Mouse (Mus musculus): ENCODE measurements around the gene Map2k5. TPM values are rescaled to one million over a fixed set of nuclear protein-coding genes. Genes with fewer than 3 reads are reported as not detected.

The Map2k5 gene
- polyA plus RNA-seq, 2 experiments = 37.1 to 37.5 TPM

- Histone ChIP-seq H3K4me2 (replicated peaks; ENCODE audit: low read depth, low read length, severe bottlenecking) (no peak overlapping the region), H3K36me3 (ENCODE audit: control insufficient read depth, insufficient read depth, low read length) (peaks cover 42% of the 10 kb centered on the region), H3K9ac (ENCODE audit: low read depth, low read length, severe bottlenecking) (no peak overlapping the region), H3K27me3 (ENCODE audit: control insufficient read depth, insufficient read depth, low read length) (no peaks in the 10 kb centered on the region), H3K27ac (replicated peaks; ENCODE audit: low read depth, low read length) (no peak overlapping the region), H3K9me3 (ENCODE audit: control insufficient read depth, low read length) (no peaks in the 10 kb centered on the region), H3K4me3 (replicated peaks; ENCODE audit: low read length) (no peak overlapping the region), H3K4me1 (ENCODE audit: control insufficient read depth, insufficient read depth, low read length) (peaks cover 18% of the 10 kb centered on the region)
- TF ChIP-seq POLR2A (IDR thresholded peaks at IDR 0.05; ENCODE audit: borderline replicate concordance, extremely low read depth, insufficient read depth, insufficient read length) = no peak
- WGBS = 18% methylated on average over 13 of the region's 13 CpGs
- DNase-seq (ENCODE audit: low spot score) (no peak), ATAC-seq (ENCODE audit: low FRiP score, low read depth) (no peak)
Measured at GRCm38 (mm10) chr9:63293781-63294480, 83.8 kb downstream of the Map2k5 start.

- TF ChIP-seq POLR2A (IDR thresholded peaks at IDR 0.05; ENCODE audit: borderline replicate concordance, extremely low read depth, insufficient read depth, insufficient read length) = no peak
- Histone ChIP-seq H3K27me3 (ENCODE audit: control insufficient read depth, insufficient read depth, low read length) (no peaks in the 10 kb centered on the region), H3K4me3 (replicated peaks; ENCODE audit: low read length) (no peak overlapping the region), H3K9ac (ENCODE audit: low read depth, low read length, severe bottlenecking) (no peak overlapping the region), H3K9me3 (ENCODE audit: control insufficient read depth, low read length) (no peaks in the 10 kb centered on the region), H3K27ac (replicated peaks; ENCODE audit: low read depth, low read length) (no peak overlapping the region), H3K4me2 (replicated peaks; ENCODE audit: low read depth, low read length, severe bottlenecking) (no peak overlapping the region), H3K36me3 (ENCODE audit: control insufficient read depth, insufficient read depth, low read length) (peaks cover 41% of the 10 kb centered on the region), H3K4me1 (ENCODE audit: control insufficient read depth, insufficient read depth, low read length) (peaks cover 4% of the 10 kb centered on the region; the same call in 1 of the 2 replicates)
- ATAC-seq (ENCODE audit: low FRiP score, low read depth) = no peak
- WGBS = 85% methylated on average over 4 of the region's 4 CpGs
- no peak for DNase-seq (ENCODE audit: low spot score)
Measured at GRCm38 (mm10) chr9:63288676-63289075, 89.0 kb downstream of the Map2k5 start.

- no peak for TF ChIP-seq POLR2A (IDR thresholded peaks at IDR 0.05; ENCODE audit: borderline replicate concordance, extremely low read depth, insufficient read depth, insufficient read length)
- Histone ChIP-seq H3K27me3 (ENCODE audit: control insufficient read depth, insufficient read depth, low read length) (no peaks in the 10 kb centered on the region), H3K9me3 (ENCODE audit: control insufficient read depth, low read length) (no peaks in the 10 kb centered on the region), H3K4me3 (replicated peaks; ENCODE audit: low read length) (no peak overlapping the region), H3K27ac (replicated peaks; ENCODE audit: low read depth, low read length) (no peak overlapping the region), H3K4me1 (ENCODE audit: control insufficient read depth, insufficient read depth, low read length) (peaks cover 4% of the 10 kb centered on the region; the same call in 1 of the 2 replicates), H3K9ac (ENCODE audit: low read depth, low read length, severe bottlenecking) (no peak overlapping the region), H3K36me3 (ENCODE audit: control insufficient read depth, insufficient read depth, low read length) (peaks cover 14% of the 10 kb centered on the region), H3K4me2 (replicated peaks; ENCODE audit: low read depth, low read length, severe bottlenecking) (no peak overlapping the region)
- 89% methylated on average over 9 of the region's 9 CpGs for WGBS
- no peak for ATAC-seq (ENCODE audit: low FRiP score, low read depth)
- DNase-seq (ENCODE audit: low spot score) = no peak
Measured at GRCm38 (mm10) chr9:63284392-63284791, 93.3 kb downstream of the Map2k5 start.

- Histone ChIP-seq H3K4me2 (replicated peaks; ENCODE audit: low read depth, low read length, severe bottlenecking) (no peak overlapping the region), H3K36me3 (ENCODE audit: control insufficient read depth, insufficient read depth, low read length) (peaks cover 8% of the 10 kb centered on the region; the same call in 1 of the 2 replicates), H3K4me1 (ENCODE audit: control insufficient read depth, insufficient read depth, low read length) (peaks cover 3% of the 10 kb centered on the region; the same call in 1 of the 2 replicates), H3K27ac (replicated peaks; ENCODE audit: low read depth, low read length) (no peak overlapping the region), H3K4me3 (replicated peaks; ENCODE audit: low read length) (no peak overlapping the region), H3K27me3 (ENCODE audit: control insufficient read depth, insufficient read depth, low read length) (no peaks in the 10 kb centered on the region), H3K9me3 (ENCODE audit: control insufficient read depth, low read length) (no peaks in the 10 kb centered on the region), H3K9ac (ENCODE audit: low read depth, low read length, severe bottlenecking) (no peak overlapping the region)
- ATAC-seq (ENCODE audit: low FRiP score, low read depth) = no peak
- TF ChIP-seq POLR2A (IDR thresholded peaks at IDR 0.05; ENCODE audit: borderline replicate concordance, extremely low read depth, insufficient read depth, insufficient read length) = no peak
- 96% methylated on average over 7 of the region's 7 CpGs for WGBS
- no peak for DNase-seq (ENCODE audit: low spot score)
Measured at GRCm38 (mm10) chr9:63281996-63282395, 95.7 kb downstream of the Map2k5 start.

GRCm38 (mm10) chr9:63281086-63281485, 96.6 kb downstream of the Map2k5 start:
- ATAC-seq (ENCODE audit: low FRiP score, low read depth) = no peak

More at GRCm38 (mm10) chr9:63281086-63281485, 96.6 kb downstream of the Map2k5 start:
- 70% methylated on average over 2 of the region's 2 CpGs for WGBS
- Histone ChIP-seq H3K9ac (ENCODE audit: low read depth, low read length, severe bottlenecking) (no peak overlapping the region), H3K4me3 (replicated peaks; ENCODE audit: low read length) (no peak overlapping the region), H3K27me3 (ENCODE audit: control insufficient read depth, insufficient read depth, low read length) (no peaks in the 10 kb centered on the region), H3K9me3 (ENCODE audit: control insufficient read depth, low read length) (no peaks in the 10 kb centered on the region), H3K4me1 (ENCODE audit: control insufficient read depth, insufficient read depth, low read length) (no peaks in the 10 kb centered on the region), H3K36me3 (ENCODE audit: control insufficient read depth, insufficient read depth, low read length) (peaks cover 8% of the 10 kb centered on the region; the same call in 1 of the 2 replicates), H3K4me2 (replicated peaks; ENCODE audit: low read depth, low read length, severe bottlenecking) (no peak overlapping the region), H3K27ac (replicated peaks; ENCODE audit: low read depth, low read length) (no peak overlapping the region)
- no peak for DNase-seq (ENCODE audit: low spot score)
- no peak for TF ChIP-seq POLR2A (IDR thresholded peaks at IDR 0.05; ENCODE audit: borderline replicate concordance, extremely low read depth, insufficient read depth, insufficient read length)

Measured in limb, embryonic 14.5 days (tissue).